Mouse (Mus musculus) CD4-positive, CD25-positive, alpha-beta regulatory T cell, adult 9 weeks (primary cell): ENCODE results near the gene Rbm14. TPM values are rescaled to one million over a fixed set of nuclear protein-coding genes. Genes with fewer than 3 reads are reported as not detected.

Source experiments
- polyA plus RNA-seq: library from polyadenylated mRNA; unstranded; fragments of 100-300 nt; shearing (Covaris generic); gene quantifications from one replicate; pipeline ENCODE4 v1.2.1, GENCODE M21; 2017

Rbm14 gene
- polyA plus RNA-seq: 67.0 TPM

GRCm38 (mm10) chr19:4811063-4811908 is at the start of gene Rbm14, which contains the start of gene Gm21992:
Gene Rbm14 (minus strand): TSS chr19:4811634.
Gene Gm21992 (minus strand): TSS chr19:4811612.

GRCm38 (mm10) chr19:4854552-4855469 is 43.4 kb upstream of the Rbm14 start, which contains the start of gene Ctsf:
Gene Ctsf (plus strand): TSS chr19:4855130.

GRCm38 (mm10) chr19:4839149-4839548 is 27.7 kb upstream of the Rbm14 start, which contains the start of the genes Ccs and Ccdc87:
Gene Ccs (minus strand): TSS chr19:4839332.
Gene Ccdc87 (plus strand): TSS chr19:4839366.

GRCm38 (mm10) chr19:4793831-4794422 is 17.5 kb downstream of the Rbm14 start, which contains the start of gene Rbm4:
Gene Rbm4 (minus strand): TSS chr19:4793901.

GRCm38 (mm10) chr19:4756193-4756911 is 55.1 kb downstream of the Rbm14 start, which contains the start of gene Rbm4b:
Gene Rbm4b (plus strand): TSS chr19:4756497.

Other genes starting within 250 kb of the Rbm14 start
- gene Lrfn4, start 196.0 kb downstream of the Rbm14 start, polyA plus RNA-seq: 0.12 TPM
- 51.1 TPM for gene Rce1, start 186.0 kb downstream of the Rbm14 start, polyA plus RNA-seq
- gene Gm960, start 113.0 kb downstream of the Rbm14 start, polyA plus RNA-seq: not detected
- 0.55 TPM for gene Sptbn2, start 100.5 kb downstream of the Rbm14 start, polyA plus RNA-seq
- gene Rbm4b, start 55.1 kb downstream of the Rbm14 start, polyA plus RNA-seq: 52.1 TPM
- gene Rbm4, start 17.7 kb downstream of the Rbm14 start, polyA plus RNA-seq: 58.4 TPM
- 28.0 TPM for gene Gm21992, start within 50 bp of the Rbm14 start, polyA plus RNA-seq
- gene Ccs, start 27.7 kb upstream of the Rbm14 start, polyA plus RNA-seq: 165 TPM
- 0.09 TPM for gene Ccdc87, start 27.7 kb upstream of the Rbm14 start, polyA plus RNA-seq
- gene Ctsf, start 43.5 kb upstream of the Rbm14 start, polyA plus RNA-seq: 4.7 TPM
- gene Actn3, start 66.3 kb upstream of the Rbm14 start, polyA plus RNA-seq: 0.12 TPM
- 5.9 TPM for gene Zdhhc24, start 67.0 kb upstream of the Rbm14 start, polyA plus RNA-seq
- gene Bbs1, start 95.0 kb upstream of the Rbm14 start, polyA plus RNA-seq: 0.76 TPM
- gene Dpp3, start 116.7 kb upstream of the Rbm14 start, polyA plus RNA-seq: 136 TPM
- gene Peli3, start 131.5 kb upstream of the Rbm14 start, polyA plus RNA-seq: 0.53 TPM
- gene Mrpl11, start 150.5 kb upstream of the Rbm14 start, polyA plus RNA-seq: 80.2 TPM
- gene Npas4, start 178.7 kb upstream of the Rbm14 start, polyA plus RNA-seq: 1.1 TPM
- gene Slc29a2, start 212.2 kb upstream of the Rbm14 start, polyA plus RNA-seq: 2.7 TPM
- gene B4gat1, start 227.2 kb upstream of the Rbm14 start, polyA plus RNA-seq: 17.2 TPM
- 1.9 TPM for gene AC124502.3, start 227.3 kb upstream of the Rbm14 start, polyA plus RNA-seq
- 109 TPM for gene Brms1, start 229.7 kb upstream of the Rbm14 start, polyA plus RNA-seq
- gene Rin1, start 238.8 kb upstream of the Rbm14 start, polyA plus RNA-seq: 0.30 TPM